Mouse (Mus musculus) stomach, postnatal 0 days (tissue): ENCODE data around the gene 1190005I06Rik. TPM values are rescaled to one million over a fixed set of nuclear protein-coding genes. Genes with fewer than 3 reads are reported as not detected.

Experiments used
- ATAC-seq: fragments of 200-750 bp; cut with Nextera tagmentation; 2 replicates; pipeline ENCODE4 v1.8.0; 2017; ENCODE audit not compliant: low FRiP score, low TSS enrichment
- DNase-seq: peaks from one replicate; pipeline ENCODE4 v3.0.0-alpha.2; 2016; ENCODE audit warnings: low spot score
- H3K27ac ChIP-seq: fragments of 300-500 bp; sonication (generic); replicated peaks from 2 replicates; pipeline ENCODE4 v1.5.1; 2014; ENCODE audit warnings: mild to moderate bottlenecking, control low read depth
- H3K27me3 ChIP-seq: fragments of 300-500 bp; sonication (generic); 2 replicates; pipeline ENCODE4 v1.6.1; 2014; ENCODE audit warnings: low read length; ENCODE audit not compliant: control insufficient read depth, insufficient read depth
- H3K36me3 ChIP-seq: fragments of 300-500 bp; sonication (generic); 2 replicates; pipeline ENCODE4 v1.6.1; 2014; ENCODE audit warnings: low read length, mixed read lengths; ENCODE audit not compliant: control insufficient read depth, insufficient read depth
- H3K4me1 ChIP-seq: fragments of 300-500 bp; sonication (generic); replicated peaks from 2 replicates; pipeline ENCODE4 v1.6.1; 2014; ENCODE audit warnings: antibody characterized with exemption; ENCODE audit not compliant: control insufficient read depth, insufficient read depth
- H3K4me2 ChIP-seq: fragments of 300-500 bp; sonication (generic); replicated peaks from 2 replicates; pipeline ENCODE4 v1.6.1; 2014; ENCODE audit warnings: low read depth, mild to moderate bottlenecking, control low read depth, moderate library complexity
- H3K4me3 ChIP-seq: fragments of 300-500 bp; sonication (generic); 2 replicates; pipeline ENCODE4 v1.5.1; 2014; ENCODE audit warnings: low read depth, low read length, control low read depth
- H3K9ac ChIP-seq: fragments of 300-500 bp; sonication (generic); 2 replicates; pipeline ENCODE4 v1.6.1; 2014; ENCODE audit warnings: mild to moderate bottlenecking, low read length, control low read depth, mixed read lengths
- H3K9me3 ChIP-seq: fragments of 300-500 bp; sonication (generic); 2 replicates; pipeline ENCODE4 v1.6.1; 2016; ENCODE audit warnings: low read length; ENCODE audit not compliant: control insufficient read depth
- CTCF ChIP-seq: IDR thresholded peaks from 2 replicates; pipeline ENCODE4 v1.5.1; 2016; ENCODE audit warnings: antibody characterized with exemption, low read depth, mild to moderate bottlenecking, moderate library complexity
- EP300 ChIP-seq: optimal IDR thresholded peaks from 2 replicates; pipeline ENCODE3; 2016; ENCODE audit warnings: antibody characterized with exemption
- WGBS: fragments of 180-500 bp; shearing (Covaris S2); extraction: QIAGEN DNeasy Blood & Tissue Kit; methylation state at CpG from one replicate; pipeline ENCODE4 v1.1.7; 2014; 5-methylcytosine and 5-hydroxymethylcytosine counted together
- polyA plus RNA-seq: library from polyadenylated mRNA; unstranded; fragments of >200 nt; fragmentation: Nextera tagmentation; extraction: Ambion mirVana; gene quantifications from 2 replicates; pipeline ENCODE4 v1.2.1, GENCODE M21; 2015

1190005I06Rik gene
- polyA plus RNA-seq, 1 experiment from 2014 or later = 14.0 TPM

- H3K4me2 ChIP-seq = no peak overlapping the region
- no peaks in the 10 kb centered on the region for H3K36me3 ChIP-seq
- no peaks in the 10 kb centered on the region for H3K9me3 ChIP-seq
- TF ChIP-seq CTCF (no peak), EP300 (no peak)
- peaks cover 7% of the 10 kb centered on the region for H3K4me1 ChIP-seq
- no peak for DNase-seq
- H3K27ac ChIP-seq = no peak overlapping the region
- no peak for ATAC-seq
- H3K9ac ChIP-seq = no peak overlapping the region
- WGBS = 73% methylated on average over 11 of the region's 11 CpGs
- H3K4me3 ChIP-seq = no peak overlapping the region
- no peaks in the 10 kb centered on the region for H3K27me3 ChIP-seq
Observed at GRCm38 (mm10) chr8:120559654-120560053, 87.8 kb downstream of the 1190005I06Rik start.

Other genes with a start within 250 kb of the 1190005I06Rik start
- 31.0 and 35.5 TPM in 2 replicates for gene Gins2, start 58.3 kb downstream of the 1190005I06Rik start, polyA plus RNA-seq
- 2.1 and 4.7 TPM in 2 replicates for gene Gm27021, start 20.4 kb upstream of the 1190005I06Rik start, polyA plus RNA-seq
- gene Cox4i1, start 20.6 kb upstream of the 1190005I06Rik start, polyA plus RNA-seq = 1,419 and 1,437 TPM in 2 replicates
- gene Emc8, start 20.9 kb upstream of the 1190005I06Rik start, polyA plus RNA-seq = 149 and 162 TPM in 2 replicates
- gene Irf8, start 88.7 kb upstream of the 1190005I06Rik start, polyA plus RNA-seq = 18.7 and 18.9 TPM in 2 replicates